Mouse (Mus musculus) liver, embryonic 15.5 days (tissue): ENCODE measurements around the gene Nav3. TPM values are rescaled to one million over a fixed set of nuclear protein-coding genes. Genes with fewer than 3 reads are reported as not detected.

Experiments used
- ATAC-seq: fragments of 200-750 bp; cut with Nextera tagmentation; 2 replicates; pipeline ENCODE4 v1.8.0; 2017; ENCODE audit warnings: moderate number of reproducible peaks, mild to moderate bottlenecking, moderate library complexity; ENCODE audit not compliant: insufficient read depth
- H3K27ac ChIP-seq: fragments of 300-500 bp; sonication (generic); replicated peaks from 2 replicates; pipeline ENCODE4 v1.5.1; 2015; ENCODE audit warnings: mild to moderate bottlenecking, inconsistent platforms
- H3K27me3 ChIP-seq: fragments of 300-500 bp; sonication (generic); 2 replicates; pipeline ENCODE4 v1.6.1; 2015; ENCODE audit warnings: mild to moderate bottlenecking, inconsistent platforms
- H3K36me3 ChIP-seq: fragments of 300-500 bp; sonication (generic); replicated peaks from 2 replicates; pipeline ENCODE4 v1.6.1; 2015; ENCODE audit warnings: moderate library complexity, mild to moderate bottlenecking, inconsistent platforms
- H3K4me1 ChIP-seq: fragments of 300-500 bp; sonication (generic); replicated peaks from 2 replicates; pipeline ENCODE4 v1.6.1; 2015; ENCODE audit warnings: inconsistent platforms
- H3K4me2 ChIP-seq: fragments of 300-500 bp; sonication (generic); 2 replicates; pipeline ENCODE4 v1.6.1; 2015; ENCODE audit warnings: moderate library complexity, mild to moderate bottlenecking, inconsistent platforms
- H3K4me3 ChIP-seq: fragments of 300-500 bp; sonication (generic); replicated peaks from 2 replicates; pipeline ENCODE4 v1.5.1; 2015; ENCODE audit warnings: mild to moderate bottlenecking, inconsistent platforms
- H3K9ac ChIP-seq: fragments of 300-500 bp; sonication (generic); 2 replicates; pipeline ENCODE4 v1.6.1; 2015; ENCODE audit warnings: moderate library complexity, mild to moderate bottlenecking, inconsistent platforms
- H3K9me3 ChIP-seq: fragments of 300-500 bp; sonication (generic); replicated peaks from 2 replicates; pipeline ENCODE4 v1.6.1; 2016; ENCODE audit warnings: inconsistent platforms
- whole genome bisulfite sequencing: fragments of 180-500 bp; shearing (Covaris S2); methylation state at CpG from one replicate; pipeline ENCODE4 v1.1.7; 2015; ENCODE audit warnings: mixed read lengths; ENCODE audit not compliant: insufficient replicate concordance; 5-methylcytosine and 5-hydroxymethylcytosine counted together
- polyA plus RNA-seq: library from polyadenylated mRNA; unstranded; fragments of >200 nt; fragmentation: Nextera tagmentation; extraction: Ambion mirVana; gene quantifications from 2 replicates; pipeline ENCODE4 v1.2.1, GENCODE M21; 2015

Gene Nav3
- polyA plus RNA-seq, 1 experiment from 2014 or later, result 0.12 TPM

DNA sequence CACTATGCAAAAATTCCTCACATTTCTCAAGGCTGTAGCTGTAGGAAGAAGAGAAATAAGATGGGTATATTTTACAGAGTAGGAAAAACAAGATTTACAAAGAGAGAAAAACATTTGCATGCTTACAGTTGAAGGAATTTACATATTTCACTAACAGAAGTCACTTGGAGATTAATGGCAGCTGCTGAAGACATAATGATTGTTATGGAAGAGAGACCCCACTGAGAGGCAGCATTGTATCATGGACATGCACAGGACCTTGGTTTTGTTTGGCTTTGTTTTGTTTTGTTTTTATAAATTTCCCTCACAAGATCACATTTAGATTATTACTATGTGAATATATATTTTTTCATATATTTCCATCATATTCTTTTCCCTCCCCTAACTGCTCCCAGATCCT, 335.4 kb downstream of the Nav3 start:
- no peaks in the 10 kb centered on the region for H3K9me3 ChIP-seq
- no peak overlapping the region for H3K4me2 ChIP-seq
- no peak for ATAC-seq
- H3K27me3 ChIP-seq, result no peaks in the 10 kb centered on the region
- H3K27ac ChIP-seq, result no peak overlapping the region
- no peak overlapping the region for H3K9ac ChIP-seq
- no peaks in the 10 kb centered on the region for H3K36me3 ChIP-seq
- no peaks in the 10 kb centered on the region for H3K4me1 ChIP-seq
- no peak overlapping the region for H3K4me3 ChIP-seq

DNA sequence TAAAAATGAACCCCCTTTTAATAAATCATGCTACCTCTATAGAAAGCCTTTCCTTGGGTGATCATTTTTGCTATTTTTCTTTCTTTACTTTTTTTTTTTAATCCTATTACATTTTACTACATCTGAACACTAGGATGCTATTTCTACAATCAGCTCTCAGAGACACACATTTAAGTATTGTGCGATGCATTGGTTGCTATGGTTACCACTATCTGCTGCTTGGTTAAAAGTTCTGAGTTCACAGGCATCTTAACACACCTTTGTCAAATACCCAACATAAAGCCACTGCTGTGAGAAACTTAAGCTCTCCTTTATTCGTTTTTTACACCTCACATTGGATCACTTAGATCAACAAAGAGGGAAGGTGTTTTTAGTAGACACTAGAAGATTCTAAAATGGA, 338.7 kb downstream of the Nav3 start:
- H3K4me1 ChIP-seq, result no peaks in the 10 kb centered on the region
- no peaks in the 10 kb centered on the region for H3K36me3 ChIP-seq
- no peak overlapping the region for H3K4me2 ChIP-seq
- no peak overlapping the region for H3K9ac ChIP-seq
- 38% methylated on average over 2 of the region's 2 CpGs for WGBS
- ATAC-seq, result no peak
- H3K27ac ChIP-seq, result no peak overlapping the region
- H3K4me3 ChIP-seq, result no peak overlapping the region
- H3K9me3 ChIP-seq, result no peaks in the 10 kb centered on the region
- H3K27me3 ChIP-seq, result no peaks in the 10 kb centered on the region

DNA sequence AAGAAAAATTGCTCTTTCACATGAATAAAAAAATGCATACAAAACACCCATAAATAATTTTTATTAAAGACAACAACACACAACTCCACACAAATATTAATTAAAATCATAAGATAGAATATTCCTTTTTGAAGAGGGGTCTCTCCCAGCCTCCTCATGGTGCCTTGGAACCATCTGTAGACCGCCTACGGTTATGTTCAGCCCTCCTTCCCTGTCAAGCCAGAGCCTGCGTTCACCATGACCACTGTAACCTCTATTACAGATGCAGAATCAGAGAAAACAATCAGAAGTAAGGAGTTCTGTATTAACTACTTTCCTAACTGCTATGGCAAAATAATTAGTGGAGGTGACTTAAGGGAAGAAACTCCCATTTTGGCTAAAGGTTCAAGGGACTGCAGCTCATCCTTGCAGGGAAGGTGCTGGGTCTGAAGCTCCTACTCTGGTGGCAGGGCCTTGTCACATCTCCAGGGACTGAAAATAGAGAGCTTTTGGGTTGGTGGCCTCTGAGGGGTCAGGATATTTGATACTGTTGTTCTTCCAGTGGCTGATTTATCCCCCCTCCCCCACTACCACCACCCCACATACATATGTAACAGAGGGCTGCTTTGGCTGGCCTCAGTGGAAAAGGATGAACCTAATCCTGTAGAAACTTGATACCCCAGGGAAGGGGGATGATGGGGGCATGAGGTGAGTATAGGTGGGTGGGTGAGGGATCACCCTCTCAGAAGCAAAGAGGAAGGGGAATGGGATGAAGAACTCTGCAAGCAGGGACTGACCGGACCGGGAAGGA, 343.1 kb downstream of the Nav3 start:
- Histone ChIP-seq H3K9me3 (no peaks in the 10 kb centered on the region), H3K4me1 (no peaks in the 10 kb centered on the region), H3K36me3 (no peaks in the 10 kb centered on the region), H3K9ac (no peak overlapping the region), H3K4me2 (no peak overlapping the region), H3K4me3 (no peak overlapping the region), H3K27me3 (no peaks in the 10 kb centered on the region), H3K27ac (no peak overlapping the region)
- WGBS, result 59% methylated on average over 5 of the region's 5 CpGs
- ATAC-seq, result no peak

DNA sequence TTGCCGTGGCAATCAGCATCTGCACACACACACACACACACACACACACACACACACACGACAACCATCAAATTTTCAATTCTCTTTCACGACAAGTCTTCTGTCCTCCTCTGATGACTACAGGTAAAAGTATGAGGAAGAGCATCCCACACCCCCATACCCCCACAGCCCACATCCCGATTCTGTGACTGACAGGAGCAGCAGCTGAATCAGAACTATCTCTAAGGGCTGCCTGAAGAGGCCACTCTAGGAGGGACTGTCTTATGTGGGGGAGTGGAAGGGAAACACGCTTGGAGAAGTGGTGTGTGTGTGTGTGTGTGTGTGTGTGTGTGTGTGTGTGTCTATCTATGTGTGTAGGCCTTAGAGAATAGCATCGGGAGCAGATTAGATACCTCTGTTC, 352.7 kb downstream of the Nav3 start:
- Histone ChIP-seq H3K9ac (no peak overlapping the region), H3K4me1 (no peaks in the 10 kb centered on the region), H3K36me3 (no peaks in the 10 kb centered on the region), H3K9me3 (no peaks in the 10 kb centered on the region), H3K27ac (no peak overlapping the region), H3K27me3 (no peaks in the 10 kb centered on the region), H3K4me2 (no peak overlapping the region), H3K4me3 (no peak overlapping the region)
- ATAC-seq, result no peak
- 48% methylated on average over 6 of the region's 6 CpGs for WGBS

DNA sequence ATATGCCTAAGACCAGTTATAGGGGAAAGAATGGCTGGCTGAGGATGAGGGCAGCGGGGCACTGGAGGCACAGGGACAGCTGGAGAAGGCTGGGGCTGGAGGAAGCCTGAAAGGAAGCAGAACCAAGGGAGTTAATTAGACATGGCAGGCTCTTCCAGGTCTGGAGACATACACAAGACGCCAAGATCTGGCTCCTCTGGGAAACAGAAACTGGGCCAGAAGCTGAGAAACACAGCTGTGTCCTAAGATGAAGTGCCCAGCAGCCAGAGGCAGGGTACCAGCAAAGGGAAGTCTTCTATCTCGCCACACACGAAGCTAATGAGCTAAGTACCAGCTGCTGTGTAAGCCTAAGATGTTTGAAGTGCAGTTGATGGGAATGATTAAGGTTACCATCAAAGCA, 353.8 kb downstream of the Nav3 start:
- 41% methylated on average over 4 of the region's 4 CpGs for WGBS
- no peaks in the 10 kb centered on the region for H3K27me3 ChIP-seq
- H3K36me3 ChIP-seq, result no peaks in the 10 kb centered on the region
- H3K9me3 ChIP-seq, result no peaks in the 10 kb centered on the region
- ATAC-seq, result no peak
- no peak overlapping the region for H3K9ac ChIP-seq
- H3K27ac ChIP-seq, result no peak overlapping the region
- H3K4me3 ChIP-seq, result no peak overlapping the region
- no peak overlapping the region for H3K4me2 ChIP-seq
- H3K4me1 ChIP-seq, result no peaks in the 10 kb centered on the region

DNA sequence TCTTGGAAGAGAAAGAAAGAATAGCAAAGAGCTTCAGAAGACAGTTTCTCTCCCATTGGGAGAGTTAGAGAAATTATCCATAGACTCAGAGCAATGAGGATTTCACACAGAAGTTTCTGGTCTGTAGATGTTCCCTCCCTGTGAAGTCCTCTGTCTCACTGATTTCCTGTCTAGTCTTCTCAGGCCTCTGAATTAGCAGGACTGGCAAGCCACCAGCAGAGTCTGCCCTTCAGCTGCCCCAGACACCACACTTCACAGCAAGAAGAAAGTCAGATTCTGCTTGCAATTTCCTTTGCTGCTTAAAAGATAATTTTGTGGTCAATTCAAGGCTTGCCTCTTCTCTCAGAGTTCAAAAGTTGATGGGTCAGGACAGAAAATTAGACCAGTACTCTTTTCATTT, 361.6 kb downstream of the Nav3 start:
- H3K9me3 ChIP-seq, result no peaks in the 10 kb centered on the region
- H3K4me3 ChIP-seq, result no peak overlapping the region
- ATAC-seq, result no peak
- no peaks in the 10 kb centered on the region for H3K36me3 ChIP-seq
- H3K9ac ChIP-seq, result no peak overlapping the region
- H3K27me3 ChIP-seq, result no peaks in the 10 kb centered on the region
- no peaks in the 10 kb centered on the region for H3K4me1 ChIP-seq
- no peak overlapping the region for H3K27ac ChIP-seq
- no peak overlapping the region for H3K4me2 ChIP-seq

DNA sequence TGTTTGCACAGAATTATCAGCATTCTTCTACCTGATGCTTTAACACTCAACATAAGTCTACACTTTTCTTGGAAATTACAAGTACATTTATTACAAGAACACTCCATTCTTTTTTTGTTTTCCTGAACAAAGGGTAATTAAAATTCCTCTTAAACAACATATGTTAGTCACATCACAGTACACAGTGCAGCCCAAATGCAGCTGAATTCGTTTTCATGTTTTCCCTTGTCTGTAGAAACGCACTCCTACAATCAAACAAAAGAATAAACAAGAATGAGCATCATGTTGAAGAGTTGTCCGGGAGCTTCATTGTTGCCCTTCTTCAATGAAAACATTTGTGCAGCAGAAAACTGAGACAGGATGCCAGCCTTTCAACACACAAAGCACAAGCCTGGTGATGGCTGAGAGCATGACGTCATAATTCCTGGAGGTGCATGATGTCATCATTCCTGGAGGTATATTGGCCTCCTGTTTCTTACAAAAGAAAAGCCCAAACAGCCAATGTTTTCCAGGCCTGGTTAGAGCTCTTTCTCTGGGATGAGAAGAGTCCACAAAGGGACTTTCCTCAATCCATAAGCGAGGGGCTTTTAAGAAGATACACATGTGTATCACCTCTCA, 367.5 kb downstream of the Nav3 start:
- Histone ChIP-seq H3K4me3 (no peak overlapping the region), H3K27me3 (no peaks in the 10 kb centered on the region), H3K9me3 (no peaks in the 10 kb centered on the region), H3K4me2 (no peak overlapping the region), H3K4me1 (no peaks in the 10 kb centered on the region), H3K9ac (no peak overlapping the region), H3K27ac (no peak overlapping the region), H3K36me3 (no peaks in the 10 kb centered on the region)
- no peak for ATAC-seq
- WGBS, result 45% methylated on average over 5 of the region's 5 CpGs

DNA sequence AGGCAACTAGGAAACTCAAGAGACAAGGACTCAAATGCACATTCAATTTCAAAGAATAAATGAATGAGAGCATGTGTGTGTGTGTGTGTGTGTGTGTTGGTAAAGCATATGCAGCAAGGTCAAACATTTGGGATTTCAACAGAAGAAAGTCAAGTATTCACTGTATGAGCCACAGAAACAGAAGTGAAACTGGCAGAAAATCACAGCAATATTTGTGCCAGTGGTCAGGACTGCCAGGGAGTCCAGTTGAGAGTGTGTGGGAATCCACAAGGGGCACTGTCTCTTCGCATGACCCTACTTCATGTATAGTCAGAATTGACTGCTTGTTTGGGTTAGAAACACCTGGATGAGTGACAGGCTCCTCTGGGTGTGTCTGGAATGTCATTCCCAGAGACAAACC, 370.1 kb downstream of the Nav3 start:
- Histone ChIP-seq H3K36me3 (no peaks in the 10 kb centered on the region), H3K27me3 (no peaks in the 10 kb centered on the region), H3K4me1 (no peaks in the 10 kb centered on the region), H3K4me2 (no peak overlapping the region), H3K27ac (no peak overlapping the region), H3K4me3 (no peak overlapping the region), H3K9me3 (no peaks in the 10 kb centered on the region), H3K9ac (no peak overlapping the region)
- 70% methylated on average over 1 of the region's 1 CpGs for WGBS
- ATAC-seq, result no peak

DNA sequence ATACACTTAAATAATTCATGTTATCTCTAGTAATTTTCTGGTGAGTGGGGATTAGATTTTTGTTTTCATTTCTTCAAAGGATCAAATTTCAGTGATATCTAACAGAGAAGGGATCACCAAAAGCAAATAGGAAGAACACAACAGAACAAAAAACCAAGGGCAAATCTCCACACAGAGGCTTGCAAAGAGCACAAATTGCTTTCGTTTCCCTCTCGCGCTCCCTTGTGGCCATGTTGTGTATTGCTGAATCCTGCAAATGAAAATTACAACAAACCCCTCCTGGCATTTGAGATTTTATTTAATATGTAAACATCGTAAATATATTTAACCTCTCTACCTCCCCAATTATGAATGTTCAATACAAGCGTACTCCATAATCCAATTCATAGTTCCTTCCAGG, 370.8 kb downstream of the Nav3 start:
- H3K27me3 ChIP-seq, result no peaks in the 10 kb centered on the region
- no peak overlapping the region for H3K27ac ChIP-seq
- H3K9ac ChIP-seq, result no peak overlapping the region
- no peak overlapping the region for H3K4me3 ChIP-seq
- no peak for ATAC-seq
- no peaks in the 10 kb centered on the region for H3K36me3 ChIP-seq
- H3K9me3 ChIP-seq, result no peaks in the 10 kb centered on the region
- 3% methylated on average over 5 of the region's 5 CpGs for WGBS
- H3K4me1 ChIP-seq, result no peaks in the 10 kb centered on the region
- no peak overlapping the region for H3K4me2 ChIP-seq

DNA sequence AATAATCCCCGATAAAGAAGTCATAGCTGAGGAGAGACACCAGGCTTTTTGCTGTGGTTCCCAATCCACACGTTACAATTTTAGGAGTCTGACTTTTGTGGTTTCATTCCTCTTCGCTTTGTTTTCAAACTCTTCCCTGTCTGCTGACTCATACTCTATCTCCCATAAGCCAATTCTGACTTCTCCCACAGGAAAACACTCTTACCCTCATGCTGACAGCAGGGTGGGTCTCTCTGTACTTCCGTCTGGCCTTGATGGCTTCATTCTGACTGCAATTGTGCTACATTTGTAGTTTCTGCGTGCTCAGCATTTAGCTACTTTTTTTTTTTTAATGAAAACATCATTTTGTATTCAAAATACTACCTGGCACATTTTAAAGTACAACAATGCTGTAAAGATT, 379.4 kb downstream of the Nav3 start:
- no peak overlapping the region for H3K4me3 ChIP-seq
- H3K4me1 ChIP-seq, result no peaks in the 10 kb centered on the region
- H3K9ac ChIP-seq, result no peak overlapping the region
- 42% methylated on average over 5 of the region's 5 CpGs for WGBS
- H3K27me3 ChIP-seq, result no peaks in the 10 kb centered on the region
- H3K4me2 ChIP-seq, result no peak overlapping the region
- ATAC-seq, result no peak
- H3K27ac ChIP-seq, result no peak overlapping the region
- no peaks in the 10 kb centered on the region for H3K9me3 ChIP-seq
- H3K36me3 ChIP-seq, result no peaks in the 10 kb centered on the region

DNA sequence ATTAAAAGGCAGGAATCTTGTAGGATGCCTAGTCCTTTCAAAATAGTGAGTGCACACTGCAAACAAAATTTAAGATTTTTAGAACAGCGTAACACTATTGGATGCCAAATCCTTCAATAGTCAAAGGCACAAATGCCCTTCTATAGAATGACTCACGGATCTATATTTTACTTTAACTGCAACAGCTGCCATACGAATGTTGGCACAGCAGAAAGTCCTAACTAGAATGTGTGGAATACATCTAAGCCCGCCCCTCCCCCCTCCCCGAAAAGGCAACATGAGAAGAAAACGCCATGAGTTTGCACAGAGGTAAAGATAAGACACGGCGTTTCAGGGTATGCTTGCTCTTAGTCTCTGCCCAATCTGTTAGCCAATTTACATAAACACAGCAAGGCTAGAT, 383.6 kb downstream of the Nav3 start:
- Histone ChIP-seq H3K4me3 (no peak overlapping the region), H3K27ac (no peak overlapping the region), H3K4me1 (no peaks in the 10 kb centered on the region), H3K9me3 (no peaks in the 10 kb centered on the region), H3K27me3 (no peaks in the 10 kb centered on the region), H3K36me3 (no peaks in the 10 kb centered on the region), H3K4me2 (no peak overlapping the region), H3K9ac (no peak overlapping the region)
- 53% methylated on average over 8 of the region's 8 CpGs for WGBS
- ATAC-seq, result no peak

DNA sequence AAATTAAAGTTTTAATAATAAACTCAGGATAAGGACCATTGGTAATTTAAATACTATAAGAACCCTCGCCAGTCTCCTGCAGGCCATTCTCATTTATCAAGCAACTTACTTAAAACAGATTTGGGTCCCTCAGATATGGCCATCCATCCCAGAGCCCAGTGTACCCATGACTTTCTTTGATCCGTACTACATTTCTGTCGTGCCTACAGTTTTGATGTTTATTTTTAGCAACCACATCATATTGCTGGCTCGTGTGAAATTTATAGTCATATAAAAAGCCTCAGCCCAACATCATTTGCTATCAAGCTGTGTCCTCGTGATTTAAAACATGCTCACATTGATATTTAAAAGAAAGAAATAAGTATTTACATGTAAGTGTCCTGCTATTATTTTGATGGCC, 394.8 kb downstream of the Nav3 start:
- Histone ChIP-seq H3K36me3 (no peaks in the 10 kb centered on the region), H3K4me2 (no peak overlapping the region), H3K9ac (no peak overlapping the region), H3K9me3 (no peaks in the 10 kb centered on the region), H3K4me1 (no peaks in the 10 kb centered on the region), H3K4me3 (no peak overlapping the region), H3K27ac (no peak overlapping the region), H3K27me3 (no peaks in the 10 kb centered on the region)
- ATAC-seq, result no peak
- 60% methylated on average over 5 of the region's 5 CpGs for WGBS
